Mouse (Mus musculus): Measurements from ENCODE around the gene Alg14. TPM values are rescaled to one million over a fixed set of nuclear protein-coding genes. Genes with fewer than 3 reads are reported as not detected.

Alg14 gene
- polyA plus RNA-seq, 1 experiment: 4.7 TPM

- TF ChIP-seq POLR2A (IDR thresholded peaks at IDR 0.05; ENCODE audit: borderline replicate concordance, control insufficient read depth, low read depth, low read length): no peak
- TF ChIP-seq CTCF (IDR thresholded peaks at IDR 0.05; ENCODE audit: control insufficient read depth, insufficient read depth, low read length): no peak
- Histone ChIP-seq H3K27ac (ENCODE audit: control insufficient read depth, insufficient read depth, low read depth, low read length, poor library complexity) (no peak overlapping the region), H3K4me1 (ENCODE audit: control insufficient read depth, insufficient read depth, low read length) (peaks cover 3% of the 10 kb centered on the region), H3K4me3 (replicated peaks; ENCODE audit: control insufficient read depth, low read depth, low read length) (no peak overlapping the region)
- WGBS: 44% methylated on average over 9 of the region's 9 CpGs
Measured at GRCm38 (mm10) chr3:121354281-121354680, 62.7 kb downstream of the Alg14 start.

- Histone ChIP-seq H3K4me1 (ENCODE audit: control insufficient read depth, insufficient read depth, low read length) (peaks cover 3% of the 10 kb centered on the region), H3K27ac (ENCODE audit: control insufficient read depth, insufficient read depth, low read depth, low read length, poor library complexity) (no peak overlapping the region), H3K4me3 (replicated peaks; ENCODE audit: control insufficient read depth, low read depth, low read length) (no peak overlapping the region)
- WGBS: 77% methylated on average over 18 of the region's 18 CpGs
- TF ChIP-seq CTCF (IDR thresholded peaks at IDR 0.05; ENCODE audit: control insufficient read depth, insufficient read depth, low read length): no peak
- TF ChIP-seq POLR2A (IDR thresholded peaks at IDR 0.05; ENCODE audit: borderline replicate concordance, control insufficient read depth, low read depth, low read length): 0 out of 2 replicates have a peak, but pooled peaks have one; percentile 26
Measured at GRCm38 (mm10) chr3:121354861-121355470, 63.4 kb downstream of the Alg14 start.

- no peak for TF ChIP-seq POLR2A (IDR thresholded peaks at IDR 0.05; ENCODE audit: borderline replicate concordance, control insufficient read depth, low read depth, low read length)
- TF ChIP-seq CTCF (IDR thresholded peaks at IDR 0.05; ENCODE audit: control insufficient read depth, insufficient read depth, low read length): no peak
- peaks cover 3% of the 10 kb centered on the region for H3K4me1 ChIP-seq (ENCODE audit: control insufficient read depth, insufficient read depth, low read length)
- H3K4me3 ChIP-seq (replicated peaks; ENCODE audit: control insufficient read depth, low read depth, low read length): no peak overlapping the region
- no peak overlapping the region for H3K27ac ChIP-seq (ENCODE audit: control insufficient read depth, insufficient read depth, low read depth, low read length, poor library complexity)
- 85% methylated on average over 9 of the region's 9 CpGs for WGBS
Measured at GRCm38 (mm10) chr3:121355569-121355968, 64.0 kb downstream of the Alg14 start.

- TF ChIP-seq CTCF (IDR thresholded peaks at IDR 0.05; ENCODE audit: control insufficient read depth, insufficient read depth, low read length) (no peak), POLR2A (IDR thresholded peaks at IDR 0.05; ENCODE audit: borderline replicate concordance, control insufficient read depth, low read depth, low read length) (no peak)
- no peak overlapping the region for H3K27ac ChIP-seq (ENCODE audit: control insufficient read depth, insufficient read depth, low read depth, low read length, poor library complexity)
- H3K4me1 ChIP-seq (ENCODE audit: control insufficient read depth, insufficient read depth, low read length): peaks cover 3% of the 10 kb centered on the region
- no peak overlapping the region for H3K4me3 ChIP-seq (replicated peaks; ENCODE audit: control insufficient read depth, low read depth, low read length)
- WGBS: 82% methylated on average over 6 of the region's 6 CpGs
Measured at GRCm38 (mm10) chr3:121356111-121356510, 64.5 kb downstream of the Alg14 start.

DNA sequence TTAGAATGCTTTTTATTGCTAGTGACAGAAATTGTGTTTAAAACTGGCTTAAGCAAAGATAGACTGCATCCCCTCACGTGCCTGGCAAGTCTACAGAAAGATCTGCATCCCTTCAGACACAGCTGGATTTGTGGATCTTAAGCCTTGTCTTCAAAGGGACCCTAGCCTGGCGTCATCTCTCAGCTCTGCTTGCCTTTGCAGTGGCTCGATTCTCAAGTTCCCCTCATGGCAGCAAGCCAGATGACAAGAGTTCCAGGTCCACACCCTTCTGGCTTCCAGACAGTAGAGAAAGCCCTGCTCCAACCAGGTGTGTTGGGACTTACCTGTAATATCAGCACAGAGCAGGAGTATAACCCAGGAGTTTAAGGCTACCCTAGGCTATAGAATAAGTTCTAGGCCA is 65.5 kb downstream of the Alg14 start:
- WGBS: 62% methylated on average over 3 of the region's 3 CpGs
- H3K4me1 ChIP-seq (ENCODE audit: control insufficient read depth, insufficient read depth, low read length): peaks cover 2% of the 10 kb centered on the region

GRCm38 (mm10) chr3:121358285-121358684 is 66.7 kb downstream of the Alg14 start:
- WGBS: 39% methylated on average over 2 of the region's 2 CpGs
- TF ChIP-seq CTCF (IDR thresholded peaks at IDR 0.05; ENCODE audit: control insufficient read depth, insufficient read depth, low read length) (no peak), POLR2A (IDR thresholded peaks at IDR 0.05; ENCODE audit: borderline replicate concordance, control insufficient read depth, low read depth, low read length) (no peak)

More for the DNA sequence above, 65.5 kb downstream of the Alg14 start:
- H3K4me3 ChIP-seq (replicated peaks; ENCODE audit: control insufficient read depth, low read depth, low read length): no peak overlapping the region
- no peak overlapping the region for H3K27ac ChIP-seq (ENCODE audit: control insufficient read depth, insufficient read depth, low read depth, low read length, poor library complexity)
- no peak for TF ChIP-seq POLR2A (IDR thresholded peaks at IDR 0.05; ENCODE audit: borderline replicate concordance, control insufficient read depth, low read depth, low read length)
- no peak for TF ChIP-seq CTCF (IDR thresholded peaks at IDR 0.05; ENCODE audit: control insufficient read depth, insufficient read depth, low read length)

DNA sequence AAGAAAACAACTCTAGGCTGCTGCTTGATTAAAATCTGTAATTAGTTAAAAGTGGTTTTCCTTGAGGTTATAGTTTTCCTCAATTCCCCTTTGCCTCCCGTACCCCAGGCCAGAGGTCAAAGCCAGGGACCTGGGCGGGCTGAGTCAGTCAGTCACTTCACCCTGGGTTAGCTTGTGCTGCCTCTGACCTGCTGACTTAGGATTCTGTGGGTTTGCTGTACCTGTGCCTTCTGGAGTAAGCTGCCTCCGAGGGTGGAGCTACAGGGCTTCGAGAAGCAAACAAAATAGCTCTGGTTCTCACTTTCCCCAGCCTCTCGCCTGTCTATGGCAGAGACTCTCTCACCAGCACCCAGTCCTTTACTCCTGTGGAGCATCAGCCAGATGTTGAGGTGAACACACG is 67.3 kb downstream of the Alg14 start:
- no peak overlapping the region for H3K27ac ChIP-seq (ENCODE audit: control insufficient read depth, insufficient read depth, low read depth, low read length, poor library complexity)
- peaks cover 4% of the 10 kb centered on the region for H3K4me1 ChIP-seq (ENCODE audit: control insufficient read depth, insufficient read depth, low read length)
- no peak overlapping the region for H3K4me3 ChIP-seq (replicated peaks; ENCODE audit: control insufficient read depth, low read depth, low read length)
- 71% methylated on average over 6 of the region's 6 CpGs for WGBS
- no peak for TF ChIP-seq POLR2A (IDR thresholded peaks at IDR 0.05; ENCODE audit: borderline replicate concordance, control insufficient read depth, low read depth, low read length)

More at GRCm38 (mm10) chr3:121358285-121358684, 66.7 kb downstream of the Alg14 start:
- Histone ChIP-seq H3K27ac (ENCODE audit: control insufficient read depth, insufficient read depth, low read depth, low read length, poor library complexity) (no peak overlapping the region), H3K4me3 (replicated peaks; ENCODE audit: control insufficient read depth, low read depth, low read length) (no peak overlapping the region), H3K4me1 (ENCODE audit: control insufficient read depth, insufficient read depth, low read length) (peaks cover 4% of the 10 kb centered on the region)

GRCm38 (mm10) chr3:121359272-121359671 is 67.7 kb downstream of the Alg14 start:
- peaks cover 4% of the 10 kb centered on the region for H3K4me1 ChIP-seq (ENCODE audit: control insufficient read depth, insufficient read depth, low read length)
- no peak overlapping the region for H3K4me3 ChIP-seq (replicated peaks; ENCODE audit: control insufficient read depth, low read depth, low read length)
- H3K27ac ChIP-seq (ENCODE audit: control insufficient read depth, insufficient read depth, low read depth, low read length, poor library complexity): no peak overlapping the region
- whole genome bisulfite sequencing: 89% methylated on average over 7 of the region's 7 CpGs
- TF ChIP-seq POLR2A (IDR thresholded peaks at IDR 0.05; ENCODE audit: borderline replicate concordance, control insufficient read depth, low read depth, low read length): no peak
- TF ChIP-seq CTCF (IDR thresholded peaks at IDR 0.05; ENCODE audit: control insufficient read depth, insufficient read depth, low read length): no peak

DNA sequence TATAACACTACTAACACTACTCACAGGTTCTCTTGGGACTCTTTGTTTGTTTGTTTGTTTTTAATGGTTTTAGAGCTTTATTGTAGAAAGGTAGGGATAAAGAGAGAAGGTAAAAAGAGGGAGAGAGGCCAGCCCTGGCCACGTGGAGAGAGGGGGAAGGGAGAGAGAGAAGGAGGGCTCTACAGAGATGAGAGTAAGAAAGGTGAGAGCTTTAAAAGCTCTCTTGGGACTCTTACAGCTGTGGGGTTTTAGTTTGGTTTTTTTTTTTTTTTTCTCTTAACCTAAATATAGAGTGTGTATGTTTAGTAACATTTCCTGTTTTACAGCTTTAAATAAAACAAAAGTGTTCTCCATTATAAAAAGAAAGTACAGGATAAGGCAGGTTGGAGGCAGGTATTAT is 70.4 kb downstream of the Alg14 start:
- H3K4me1 ChIP-seq (ENCODE audit: control insufficient read depth, insufficient read depth, low read length): peaks cover 1% of the 10 kb centered on the region; the same call in 1 of the 2 replicates
- 13% methylated on average over 1 of the region's 1 CpGs for WGBS
- no peak overlapping the region for H3K4me3 ChIP-seq (replicated peaks; ENCODE audit: control insufficient read depth, low read depth, low read length)
- no peak overlapping the region; the same call in 1 of the 2 replicates for H3K27ac ChIP-seq (ENCODE audit: control insufficient read depth, insufficient read depth, low read depth, low read length, poor library complexity)
- no peak for TF ChIP-seq CTCF (IDR thresholded peaks at IDR 0.05; ENCODE audit: control insufficient read depth, insufficient read depth, low read length)
- TF ChIP-seq POLR2A (IDR thresholded peaks at IDR 0.05; ENCODE audit: borderline replicate concordance, control insufficient read depth, low read depth, low read length): no peak
